Mouse (Mus musculus) G1E (cell line): ENCODE measurements around the gene Ogfod3.

ENCODE experiments used
- CTCF ChIP-seq: IDR thresholded peaks from 2 replicates; pipeline ENCODE4 v1.5.1; 2012; ENCODE audit warnings: low read depth, low read length, inconsistent platforms, mixed read lengths
- GATA1 ChIP-seq: IDR thresholded peaks from 2 replicates; pipeline ENCODE4 v1.6.1; 2012; ENCODE audit warnings: borderline replicate concordance, low read length, inconsistent platforms, mixed read lengths
- TAL1 ChIP-seq: conservative IDR thresholded peaks from 2 replicates; pipeline ENCODE4 v1.6.1; 2012; ENCODE audit warnings: low read depth, low read length, inconsistent platforms, mixed read lengths

GRCm38 (mm10) chr11:121200781-121201180 is 3.7 kb downstream of the Ogfod3 start:
- TF ChIP-seq CTCF = no peak
- TF ChIP-seq GATA1 = no peak
- no peak for TF ChIP-seq TAL1
